Mouse (Mus musculus) heart, postnatal 10 days (tissue): ENCODE results near the gene Coro7. TPM values are rescaled to one million over a fixed set of nuclear protein-coding genes. Genes with fewer than 3 reads are reported as not detected.

Source experiments
- DNase-seq, 2 experiments: peaks; one replicate each; pipeline ENCODE4 v3.0.0; 2021
- intact Hi-C: fragments of 180-260 bp; cut with DNase I; formaldehyde crosslinking; loops from one replicate; pipeline ENCODE4 v1.15.1; 2025
- total RNA-seq, 2 experiments: library from RNA; stranded (reverse); gene quantifications; 2 replicates each; pipeline ENCODE4 v1.2.3; 2021

Coro7 gene
- total RNA-seq, 2 experiments from 2014 or later, result 24.6 to 26.1 TPM

DNA sequence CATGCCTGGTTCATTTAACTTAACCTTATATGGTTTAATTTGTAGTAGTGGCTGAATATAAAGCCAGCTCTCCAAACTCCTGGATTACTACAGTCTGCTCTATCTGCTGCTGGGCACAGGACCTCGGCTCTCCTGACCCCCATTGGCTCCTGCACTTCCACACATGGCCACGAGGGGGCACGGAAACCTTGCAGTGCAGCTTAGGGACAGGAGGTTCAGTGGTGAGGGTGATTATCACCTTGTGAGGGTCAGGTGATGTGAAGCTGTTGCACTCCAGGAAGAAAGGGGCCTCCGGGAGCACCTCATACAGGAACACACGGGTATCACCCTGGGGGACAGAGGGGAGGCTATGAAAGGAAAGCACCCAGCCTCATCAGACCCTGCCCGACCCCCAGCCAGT, 49.6 kb downstream of the Coro7 start:
- intact Hi-C loops, result loop anchor here (1.0 to 2.0 kb wide), 2 partner anchors 37 to 167 kb away; no protein-coding TSS in a partner anchor
- DNase-seq, result peak; percentile 87 to 94

DNA sequence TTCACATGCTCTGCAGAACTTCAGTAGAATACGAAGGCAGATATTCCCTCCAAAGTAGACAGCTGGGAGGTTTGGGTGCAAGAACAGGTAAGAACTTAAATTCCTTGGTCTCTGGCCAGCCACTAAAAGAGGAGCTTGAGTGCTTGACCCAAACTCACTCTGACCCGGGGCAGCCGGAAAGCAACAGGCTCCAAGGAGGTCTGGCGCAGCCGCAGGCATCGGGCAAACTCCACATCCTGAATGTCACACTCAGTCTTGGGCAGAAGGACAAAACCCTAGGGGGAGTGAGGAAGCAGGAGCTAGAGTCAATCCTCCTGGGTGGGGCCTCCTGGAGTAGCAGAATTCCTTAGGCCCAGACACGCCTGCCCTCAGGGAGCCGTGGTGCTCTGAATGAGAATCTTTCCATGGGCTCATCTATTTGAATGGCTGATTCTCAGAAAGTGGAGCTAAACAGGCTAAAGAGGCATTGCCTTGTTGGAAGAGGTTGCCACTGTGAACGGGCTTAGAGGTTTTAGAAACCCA, 50.6 kb downstream of the Coro7 start:
- intact Hi-C loops, result no loop called here

DNA sequence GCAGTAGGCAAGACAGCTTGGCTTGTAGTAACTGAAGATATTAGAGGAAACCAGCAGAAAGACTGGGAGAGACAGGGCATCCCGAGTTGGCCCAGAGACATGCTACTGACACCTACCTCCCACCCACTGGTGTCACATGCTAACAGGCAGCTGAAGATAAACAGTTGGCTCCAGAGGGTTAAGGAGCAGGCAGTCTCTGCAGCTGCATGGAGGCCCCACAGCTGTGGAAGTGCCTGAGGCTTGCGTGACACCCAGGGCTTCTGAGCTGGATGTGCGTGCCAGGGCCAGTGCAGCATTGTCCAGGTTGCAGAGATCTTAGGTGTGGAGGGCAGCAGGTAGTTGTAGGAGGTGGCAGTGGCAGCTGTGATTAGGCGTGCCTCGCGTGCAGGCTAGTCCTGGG, 52.5 kb downstream of the Coro7 start:
- no peak for DNase-seq
- intact Hi-C loops, result no loop called here

More for the DNA sequence above, 50.6 kb downstream of the Coro7 start:
- DNase-seq, result no peak

DNA sequence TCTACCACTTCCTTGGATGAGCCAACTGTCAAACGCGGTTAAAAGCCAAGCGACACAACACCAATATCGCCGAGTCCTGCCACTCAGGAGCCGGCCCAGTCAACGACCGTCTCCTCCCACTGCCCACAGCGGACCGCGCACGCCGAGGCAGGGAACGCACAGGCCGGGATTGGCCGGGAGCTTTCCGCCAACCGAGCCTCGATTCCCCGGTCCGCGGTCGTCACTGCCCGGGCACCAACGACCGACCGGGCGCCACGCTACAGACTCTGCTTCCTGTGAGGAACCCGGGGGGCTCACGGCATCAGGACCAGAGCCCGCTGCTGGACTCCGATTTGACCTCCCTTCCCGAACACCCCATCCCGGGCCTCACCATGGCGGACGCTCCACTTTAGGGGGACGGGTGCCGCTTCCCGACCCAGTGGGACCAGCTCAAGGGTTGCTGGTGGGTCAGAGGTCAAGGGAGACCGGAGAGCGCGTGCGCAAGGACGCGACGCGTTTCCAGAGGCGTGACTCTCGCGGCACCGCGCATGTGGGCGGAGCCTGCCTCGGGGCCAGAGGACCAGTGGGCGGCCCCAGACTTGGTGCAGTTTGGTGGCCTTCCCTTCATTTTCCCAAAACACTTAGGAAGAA, 55.0 kb downstream of the Coro7 start, which contains the start of gene Pam16:
Pam16 (minus strand) TSS at position 508 of the 630 bp plus-strand sequence.
- DNase-seq, result peak; percentile 94 to 95
- intact Hi-C loops, result no loop called here

DNA sequence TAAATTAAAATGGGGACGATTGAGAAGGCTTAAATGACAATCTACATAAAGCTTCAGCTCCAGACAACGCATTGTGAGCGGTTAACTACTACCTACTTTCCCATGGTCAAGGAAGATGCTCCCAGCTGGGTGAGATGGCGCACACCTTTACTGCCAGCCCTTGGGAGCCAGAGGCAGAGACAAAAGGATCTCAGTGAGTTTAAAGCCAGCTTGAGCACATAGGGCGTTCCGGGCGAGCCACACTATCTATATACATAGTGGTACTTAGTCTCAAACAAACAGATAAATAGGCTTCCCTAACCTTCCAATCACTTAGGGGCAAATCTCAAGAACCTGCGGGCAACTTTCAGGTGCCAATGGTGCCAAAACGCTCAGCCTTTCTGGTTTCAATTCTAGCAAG, 55.5 kb downstream of the Coro7 start:
- DNase-seq, result no peak
- intact Hi-C loops, result no loop called here

DNA sequence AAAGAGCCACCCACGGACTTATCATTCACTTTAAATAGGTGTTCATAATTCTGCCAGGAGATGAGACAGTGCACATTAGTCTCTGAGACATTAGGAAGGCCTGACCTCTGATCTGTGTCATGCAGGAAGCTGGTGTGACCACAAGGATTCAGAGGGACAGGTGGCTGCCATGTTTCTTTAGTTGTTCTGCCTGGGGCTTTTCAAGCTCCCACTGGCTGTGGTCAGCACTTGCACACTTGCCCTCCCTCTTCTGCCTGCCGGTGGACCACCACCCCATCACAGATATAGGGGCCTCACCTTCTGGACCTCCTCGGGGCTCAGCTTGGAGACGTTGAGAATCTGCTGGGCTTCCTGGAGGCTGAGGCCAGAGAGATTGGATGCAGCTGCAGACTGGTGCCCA, 62.7 kb downstream of the Coro7 start:
- intact Hi-C loops, result no loop called here
- DNase-seq, result no peak

DNA sequence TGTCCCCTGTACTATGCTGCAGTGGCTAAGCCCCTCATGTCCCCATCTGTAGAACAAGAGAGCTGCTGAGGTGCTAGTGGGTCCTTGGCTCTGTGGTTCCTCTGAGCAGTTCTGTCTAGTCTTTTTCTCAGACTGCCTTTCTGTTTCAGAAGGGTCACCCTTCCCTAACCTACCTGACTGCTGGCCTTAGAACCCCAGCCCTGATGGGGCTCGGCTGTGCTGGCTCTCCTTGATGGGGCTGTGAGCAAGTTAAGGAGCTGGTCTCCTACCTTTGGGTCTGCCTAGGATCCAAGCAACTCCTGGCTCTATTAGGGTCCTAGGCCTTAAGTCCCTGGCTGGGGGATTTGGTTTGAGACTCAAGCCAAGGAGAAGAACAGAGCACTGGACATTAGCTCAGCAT, 64.3 kb downstream of the Coro7 start:
- DNase-seq, result no peak
- intact Hi-C loops, result no loop called here

DNA sequence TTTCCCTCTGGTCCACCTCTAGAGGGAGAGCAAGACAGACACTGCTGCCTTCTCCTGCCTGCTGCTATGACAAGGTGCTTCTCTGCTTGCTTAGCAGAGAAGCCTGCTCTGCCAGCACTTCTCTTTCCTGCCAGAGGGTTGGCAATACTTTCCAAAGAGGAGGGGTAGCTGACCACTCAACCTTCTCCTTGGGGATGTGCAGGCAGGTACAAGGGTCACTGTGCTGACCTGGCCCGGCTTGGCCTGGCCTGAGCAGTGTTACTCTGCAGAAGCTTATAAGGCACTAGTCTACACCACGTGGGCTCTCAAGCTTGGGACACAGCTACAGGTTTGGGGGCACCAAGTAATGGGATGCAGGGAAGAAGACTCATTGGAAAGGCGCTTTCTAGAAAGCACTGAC, 64.9 kb downstream of the Coro7 start:
- intact Hi-C loops, result no loop called here
- DNase-seq, result no peak

DNA sequence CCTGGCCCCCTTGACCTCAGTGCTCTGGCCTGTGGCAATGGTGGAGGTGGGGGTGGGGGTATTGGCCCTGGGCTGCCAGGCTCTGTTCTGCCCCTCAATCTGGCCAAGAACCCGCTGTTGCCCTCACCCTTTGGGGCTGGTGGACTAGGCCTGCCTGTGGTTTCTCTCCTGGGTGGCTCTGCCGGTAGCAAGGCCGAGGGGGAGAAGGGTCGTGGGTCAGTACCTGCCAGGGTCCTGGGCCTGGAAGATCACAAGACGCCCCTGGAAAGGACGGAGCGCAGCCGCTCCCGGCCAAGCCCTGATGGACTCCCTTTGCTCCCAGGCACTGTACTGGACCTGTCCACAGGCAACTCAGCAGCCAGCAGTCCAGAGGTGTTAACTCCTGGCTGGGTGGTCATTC, 65.8 kb downstream of the Coro7 start:
- intact Hi-C loops, result no loop called here
- DNase-seq, result no peak

DNA sequence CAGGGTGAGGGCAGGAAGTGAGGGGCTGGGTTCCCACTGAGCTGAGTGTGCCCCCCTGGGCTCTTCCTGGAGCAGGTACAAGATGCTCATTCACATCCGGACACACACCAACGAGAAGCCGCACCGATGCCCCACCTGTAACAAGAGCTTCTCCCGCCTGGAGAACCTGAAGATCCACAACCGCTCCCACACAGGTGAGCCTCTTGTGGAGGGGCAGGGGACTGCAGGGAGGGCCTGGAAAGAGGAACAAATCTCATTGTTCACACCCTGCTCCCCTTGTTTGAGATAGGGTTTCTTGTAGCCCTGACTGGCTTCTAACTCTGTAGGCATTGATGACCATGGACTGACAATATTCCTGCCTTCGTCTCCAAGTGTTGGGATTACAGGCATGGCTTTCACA, 67.9 kb downstream of the Coro7 start:
- DNase-seq, result no peak
- intact Hi-C loops, result no loop called here

DNA sequence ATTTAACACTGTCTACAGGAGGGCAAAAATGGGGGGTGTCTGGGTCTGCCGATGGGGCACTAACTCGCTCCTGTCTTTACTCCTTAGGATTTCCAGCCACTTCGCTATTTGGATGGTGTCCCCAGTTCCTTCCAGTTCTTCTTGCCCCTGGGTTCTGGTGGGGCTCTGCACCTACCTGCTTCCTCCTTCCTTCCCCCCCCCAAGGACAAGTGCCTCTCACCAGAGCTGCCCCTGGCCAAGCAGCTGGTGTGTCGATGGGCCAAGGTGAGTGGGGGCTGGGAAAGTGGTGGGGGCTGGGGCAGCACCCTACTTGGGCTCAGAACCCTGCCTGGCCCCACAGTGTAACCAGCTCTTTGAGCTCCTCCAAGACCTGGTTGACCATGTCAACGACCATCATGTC, 68.4 kb downstream of the Coro7 start:
- intact Hi-C loops, result no loop called here

DNA sequence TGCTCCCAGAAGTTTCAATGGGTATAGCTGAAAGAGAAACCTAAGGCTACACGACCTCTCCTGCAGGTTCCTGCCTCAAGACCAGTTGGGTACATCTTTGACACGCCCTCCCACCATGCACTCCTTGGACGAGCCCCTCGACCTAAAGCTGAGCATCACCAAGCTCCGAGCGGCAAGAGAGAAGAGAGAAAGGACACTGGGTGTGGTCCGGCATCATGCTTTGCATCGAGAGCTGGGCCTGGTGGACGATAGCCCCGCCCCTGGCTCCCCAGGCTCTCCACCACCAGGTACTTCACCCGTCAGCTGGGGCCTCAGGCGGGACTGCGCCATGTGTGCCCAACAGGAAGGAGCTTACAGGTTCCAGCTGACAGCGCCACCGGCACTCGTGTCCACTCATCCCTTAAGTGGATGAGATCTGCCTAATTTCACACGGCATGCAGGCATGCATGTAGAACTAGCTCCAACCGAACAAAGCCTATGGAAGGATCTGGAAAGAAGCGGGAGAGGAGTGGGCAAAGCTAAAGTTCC, 71.0 kb downstream of the Coro7 start:
- no peak for DNase-seq
- intact Hi-C loops, result loop anchor here (1.0 to 5.0 kb wide), 3 partner anchors 40 to 291 kb away; no protein-coding TSS in a partner anchor

More for the DNA sequence above, 68.4 kb downstream of the Coro7 start:
- no peak for DNase-seq

DNA sequence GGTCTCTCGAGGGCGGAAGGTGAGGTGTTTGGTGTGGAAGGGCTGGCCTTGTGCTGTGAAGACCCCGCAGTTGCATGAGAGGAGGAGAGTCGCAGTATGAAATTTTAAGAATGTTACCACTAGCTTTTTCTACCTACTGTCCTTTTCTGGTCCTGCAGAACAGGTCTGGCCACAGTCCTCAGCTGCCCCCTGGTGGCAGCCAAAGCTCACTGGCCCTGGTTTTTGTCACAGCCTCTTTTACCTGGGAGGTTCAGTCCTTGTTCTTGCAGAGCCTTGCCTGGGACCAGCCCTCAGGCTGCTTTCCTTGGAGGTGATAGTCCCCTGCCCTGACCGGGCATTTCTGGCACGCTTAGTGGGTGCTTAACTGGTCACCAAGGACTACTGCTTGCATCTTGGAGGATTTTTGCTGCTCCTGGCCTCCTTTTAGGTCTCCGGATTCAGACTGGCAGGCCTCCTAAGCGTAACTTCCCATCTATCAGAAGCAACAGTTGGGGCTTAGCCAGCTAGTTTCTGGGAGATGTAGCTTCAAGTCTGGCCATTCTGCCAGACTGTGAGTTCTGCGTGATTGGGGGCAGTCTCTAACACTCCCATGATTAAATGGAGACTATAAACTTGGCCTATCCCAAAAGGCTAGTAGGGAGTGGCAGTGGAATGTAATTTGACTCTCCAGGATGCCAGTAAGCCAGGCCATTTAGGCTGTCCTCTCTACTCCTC, 71.6 kb downstream of the Coro7 start:
- peak; percentile 87 to 90 for DNase-seq
- intact Hi-C loops, result loop anchor here (1.0 to 5.0 kb wide), 5 partner anchors 15 to 291 kb away; no protein-coding TSS in a partner anchor

DNA sequence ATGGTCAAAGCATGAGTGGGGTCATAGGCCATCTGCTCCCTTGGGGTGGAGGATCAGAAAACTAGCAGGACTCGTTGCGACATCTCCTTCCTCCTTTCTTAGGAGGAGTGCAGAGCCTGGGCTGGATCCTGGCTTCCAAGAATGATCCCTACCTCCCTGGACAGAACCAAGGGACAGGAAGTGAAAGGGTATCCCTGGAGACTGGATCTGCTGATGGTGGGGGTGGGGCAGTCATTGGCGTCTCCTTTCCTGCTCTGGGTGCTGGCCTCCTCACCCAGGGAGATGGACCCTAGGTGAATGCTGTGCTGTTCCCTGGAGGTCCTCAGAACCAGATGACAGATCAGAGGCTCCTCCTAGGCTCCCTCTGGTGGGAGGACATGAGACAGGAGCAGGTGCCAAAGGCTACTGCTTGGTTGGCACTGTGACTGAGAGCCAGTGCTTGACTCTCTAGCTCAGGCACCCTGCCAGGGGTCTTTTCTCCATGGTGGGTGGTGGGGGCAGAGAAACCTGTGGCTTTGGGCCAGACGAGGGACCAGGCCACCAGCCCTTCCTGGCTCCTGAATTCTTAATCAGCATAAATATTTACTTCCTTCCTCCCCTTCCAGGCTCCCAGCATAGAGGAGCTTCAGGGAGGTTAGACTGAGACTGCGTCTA, 73.0 kb downstream of the Coro7 start:
- DNase-seq, result peak; percentile 77 to 80
- intact Hi-C loops, result loop anchor here (1.0 to 5.0 kb wide), 3 partner anchors 13 to 289 kb away; no protein-coding TSS in a partner anchor

DNA sequence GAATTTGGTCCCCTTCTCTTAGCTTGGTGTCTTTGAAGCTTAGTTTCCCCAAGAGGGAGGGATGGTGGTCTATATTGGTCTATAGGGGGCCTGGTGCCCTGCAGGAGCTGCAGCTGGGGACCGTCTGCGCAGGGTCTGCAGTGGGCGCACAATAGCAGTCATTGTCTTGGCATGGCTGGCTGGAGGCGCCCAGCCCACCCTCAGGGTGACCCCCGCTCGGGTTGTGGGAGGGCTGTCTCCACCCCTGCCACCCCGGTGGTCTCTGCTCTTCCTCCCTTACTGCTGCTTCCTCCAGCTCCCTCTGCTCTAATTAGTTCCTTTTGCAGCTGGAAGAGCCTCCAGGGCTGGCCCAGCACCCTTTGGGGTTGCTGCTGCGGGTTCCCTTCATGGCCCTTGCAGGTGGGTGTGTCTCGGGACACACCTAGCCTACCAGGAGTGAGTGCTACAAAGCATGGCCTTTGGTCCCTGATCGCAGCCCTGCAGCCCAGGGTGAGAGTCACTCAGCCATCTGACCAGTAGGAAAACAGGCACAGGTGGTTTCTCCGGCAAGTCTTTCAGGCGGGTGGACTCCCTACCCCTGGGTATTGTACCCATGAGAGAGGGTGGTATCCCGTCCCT, 74.0 kb downstream of the Coro7 start:
- intact Hi-C loops, result loop anchor here (5.0 kb wide), 1 partner anchor 288 kb away; no protein-coding TSS in a partner anchor
- DNase-seq, result no peak

DNA sequence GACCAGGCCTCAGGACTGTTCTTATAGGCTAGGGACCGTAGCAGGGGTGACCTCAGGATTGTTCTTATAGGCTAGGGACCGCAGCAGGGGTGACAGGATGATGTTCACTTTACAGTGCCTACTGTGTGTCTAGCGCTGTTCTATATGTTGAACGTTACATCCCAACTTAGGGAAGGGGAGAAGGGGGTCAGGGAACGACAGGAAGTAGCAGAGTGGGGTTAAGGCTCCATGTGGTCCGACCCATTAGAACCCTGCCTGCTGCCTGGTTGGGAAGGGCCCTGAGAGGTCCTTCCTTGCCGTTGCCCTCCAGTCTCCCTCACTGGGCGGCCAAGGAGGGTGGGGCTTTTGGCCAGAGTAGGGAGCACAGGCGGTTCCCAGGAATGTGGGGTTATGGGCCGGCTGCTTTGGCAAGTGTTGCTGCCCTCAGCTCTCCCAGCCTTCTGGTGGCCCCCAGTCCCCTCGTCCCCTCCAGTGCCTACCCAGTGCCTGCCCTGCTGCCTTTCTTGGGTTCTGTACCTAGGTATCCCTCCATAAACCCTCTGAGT, 75.2 kb downstream of the Coro7 start:
- intact Hi-C loops, result loop anchor here (5.0 kb wide), 1 partner anchor 297 kb away; no protein-coding TSS in a partner anchor
- no peak for DNase-seq

DNA sequence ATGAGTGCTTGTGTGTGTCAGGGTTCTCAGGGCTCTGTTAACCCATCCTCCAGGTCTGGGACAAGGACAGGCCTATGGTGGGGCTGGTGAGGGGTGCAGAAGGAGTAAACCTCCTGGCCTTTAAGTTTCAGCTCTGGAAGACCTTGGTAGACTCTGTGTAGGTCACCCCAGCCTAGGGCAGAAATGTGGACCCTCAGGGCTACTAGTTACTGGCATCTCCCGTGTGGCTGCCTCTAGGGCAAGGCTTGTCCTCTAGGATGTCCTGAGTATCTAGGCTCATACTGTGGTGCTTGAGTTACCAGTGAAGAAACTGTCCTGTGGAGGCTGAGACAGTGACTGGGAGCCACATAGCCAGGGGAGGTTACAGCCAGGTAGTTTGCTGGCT, 76.1 kb downstream of the Coro7 start:
- no peak for DNase-seq
- intact Hi-C loops, result loop anchor here (5.0 kb wide), 1 partner anchor 296 kb away; no protein-coding TSS in a partner anchor

DNA sequence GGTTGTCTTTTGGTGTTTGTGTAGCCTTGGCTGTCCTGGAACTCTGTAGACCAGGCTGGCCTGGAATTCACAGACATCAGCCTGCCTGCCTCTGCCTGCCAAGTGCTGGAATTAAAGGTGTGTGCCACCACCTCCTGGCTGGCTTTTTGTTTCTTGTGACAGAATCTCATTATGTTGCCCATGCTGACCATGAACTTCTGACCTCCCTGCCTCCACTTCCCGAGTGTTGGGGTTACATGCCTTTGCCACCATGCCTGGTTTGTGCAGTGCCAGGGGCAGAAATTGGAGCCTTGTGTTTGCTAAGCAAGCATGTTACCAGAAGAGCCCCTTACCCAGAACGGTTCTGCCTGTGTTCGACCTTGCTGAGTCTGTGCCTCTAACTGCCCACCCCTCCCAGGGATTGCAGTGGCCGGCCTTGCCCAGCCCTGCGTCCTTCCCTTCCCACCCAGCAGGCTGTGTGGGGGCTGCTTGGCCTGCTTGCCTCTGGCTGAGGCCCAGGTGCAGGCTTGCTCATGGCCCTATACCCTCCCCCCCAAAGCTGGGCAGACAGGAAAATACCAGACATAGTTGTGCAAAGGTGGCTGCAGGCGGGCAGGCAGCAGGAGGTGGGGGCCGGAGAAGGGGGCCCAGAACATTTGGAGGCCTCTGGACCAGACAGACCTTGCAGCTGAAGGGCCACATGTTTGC, 76.7 kb downstream of the Coro7 start:
- intact Hi-C loops, result loop anchor here (5.0 kb wide), 1 partner anchor 296 kb away; no protein-coding TSS in a partner anchor
- peak in 1 of 2 experiments; percentile 49 for DNase-seq

DNA sequence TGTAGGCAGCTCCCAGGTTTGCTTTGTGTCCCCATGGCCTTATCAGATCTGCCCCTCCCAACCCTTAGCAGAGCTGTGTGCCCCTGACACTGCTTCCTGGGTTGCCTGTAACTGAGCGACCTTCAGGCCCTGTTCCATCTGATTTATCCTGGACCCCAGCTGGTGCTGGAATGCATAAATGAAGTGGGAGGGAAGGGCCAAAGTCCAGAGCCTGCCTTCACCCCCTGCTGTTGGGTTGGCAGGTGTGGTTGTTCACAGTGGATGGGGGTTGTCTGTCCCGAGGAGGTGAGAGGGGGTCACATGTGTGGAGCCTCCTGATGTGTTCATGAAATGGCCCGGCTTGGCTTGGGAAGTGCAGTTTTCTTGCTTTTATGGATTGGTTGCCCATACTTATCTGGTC, 77.4 kb downstream of the Coro7 start:
- DNase-seq, result no peak
- intact Hi-C loops, result loop anchor here (5.0 kb wide), 1 partner anchor 295 kb away; no protein-coding TSS in a partner anchor
